Mouse (Mus musculus): ENCODE measurements around the gene Tap2. TPM values are rescaled to one million over a fixed set of nuclear protein-coding genes. Genes with fewer than 3 reads are reported as not detected.

Tap2 gene
- total RNA-seq, 2 experiments from 2014 or later, result 4.8 to 6.3 TPM

GRCm38 (mm10) chr17:34248764-34249163 lies 45.4 kb downstream of the Tap2 start:
- DNase-seq (ENCODE audit: low spot score in 2 of 2), result peak in 1 of 2 experiments; percentile 4

GRCm38 (mm10) chr17:34249361-34249760 lies 46.0 kb downstream of the Tap2 start:
- DNase-seq (ENCODE audit: low spot score in 2 of 2), result no peak

GRCm38 (mm10) chr17:34249878-34250277 lies 46.6 kb downstream of the Tap2 start:
- DNase-seq (ENCODE audit: low spot score in 2 of 2), result peak; percentile 34 to 48

GRCm38 (mm10) chr17:34251666-34252065 lies 48.3 kb downstream of the Tap2 start:
- DNase-seq (ENCODE audit: low spot score in 2 of 2), result no peak

- DNase-seq (ENCODE audit: low spot score in 2 of 2), result no peak
Observed at GRCm38 (mm10) chr17:34256501-34256900, 53.2 kb downstream of the Tap2 start.

GRCm38 (mm10) chr17:34257594-34258375 lies 54.5 kb downstream of the Tap2 start, which contains the start of gene H2-Ab1:
TSS of gene H2-Ab1 (plus strand) at chr17:34257689.
- peak; percentile 90 for DNase-seq (ENCODE audit: low spot score in 2 of 2)

GRCm38 (mm10) chr17:34260551-34260950 lies 57.2 kb downstream of the Tap2 start:
- DNase-seq (ENCODE audit: low spot score in 2 of 2), result no peak

GRCm38 (mm10) chr17:34261502-34261901 lies 58.2 kb downstream of the Tap2 start:
- peak; percentile 77 to 81 for DNase-seq (ENCODE audit: low spot score in 2 of 2)

GRCm38 (mm10) chr17:34263068-34263467 lies 59.7 kb downstream of the Tap2 start:
- peak; percentile 76 to 83 for DNase-seq (ENCODE audit: low spot score in 2 of 2)

- no peak for DNase-seq (ENCODE audit: low spot score in 2 of 2)
Observed at GRCm38 (mm10) chr17:34263811-34264371, 60.6 kb downstream of the Tap2 start.

GRCm38 (mm10) chr17:34264452-34265351 lies 61.4 kb downstream of the Tap2 start:
- DNase-seq (ENCODE audit: low spot score in 2 of 2), result no peak

Other genes starting within 250 kb of the Tap2 start
- gene Vps52, start 247.7 kb upstream of the Tap2 start, total RNA-seq (2021), result 10 to 100 TPM; 80.4 to 81.7 TPM
- 100 to 1,000 TPM; 453 to 457 TPM for gene Rps18, start 247.5 kb upstream of the Tap2 start, total RNA-seq (2021)
- gene H2-K1, start 203.2 kb upstream of the Tap2 start, total RNA-seq (2021), result 10 to 100 TPM; 11.1 to 14.3 TPM
- gene Ring1, start 178.8 kb upstream of the Tap2 start, total RNA-seq (2021), result 10 to 100 TPM; 27.8 to 34.2 TPM
- 10 to 100 TPM; 48.6 to 51.6 TPM for gene H2-Ke6, start 175.5 kb upstream of the Tap2 start, total RNA-seq (2021)
- 100 to 1,000 TPM in 1 of 2 experiments, 10 to 100 TPM in 1; 82.8 to 108 TPM for gene Slc39a7, start 171.8 kb upstream of the Tap2 start, total RNA-seq (2021)
- 10 to 100 TPM; 70.1 to 70.2 TPM for gene Rxrb, start 171.7 kb upstream of the Tap2 start, total RNA-seq (2021)
- 10 to 100 TPM; 14.5 to 22.0 TPM for gene Col11a2, start 164.1 kb upstream of the Tap2 start, total RNA-seq (2021)
- under 1 TPM in 1 of 2 experiments, not detected in 1; 0.34 TPM for gene H2-Oa, start 111.2 kb upstream of the Tap2 start, total RNA-seq (2021)
- gene H2-DMa, start 84.0 kb upstream of the Tap2 start, total RNA-seq (2021), result 10 to 100 TPM; 34.4 to 38.6 TPM
- 100 to 1,000 TPM; 252 to 263 TPM for gene Brd2, start 80.9 kb upstream of the Tap2 start, total RNA-seq (2021)
- gene H2-DMb2, start 60.2 kb upstream of the Tap2 start, total RNA-seq (2021), result not detected
- gene H2-DMb1, start 50.5 kb upstream of the Tap2 start, total RNA-seq (2021), result under 1 TPM; 0.69 to 0.91 TPM
- gene Tap1, start 16.0 kb upstream of the Tap2 start, total RNA-seq (2021), result 1 to 10 TPM; 5.1 to 5.2 TPM
- gene Psmb9, start 15.8 kb upstream of the Tap2 start, total RNA-seq (2021), result 1 to 10 TPM; 1.4 to 1.9 TPM
- gene Psmb8, start 5.8 kb upstream of the Tap2 start, total RNA-seq (2021), result 1 to 10 TPM; 2.3 to 4.4 TPM
- under 1 TPM; 0.18 to 0.33 TPM for gene H2-Ob, start 35.4 kb downstream of the Tap2 start, total RNA-seq (2021)
- gene H2-Ab1, start 54.2 kb downstream of the Tap2 start, total RNA-seq (2021), result 1 to 10 TPM; 1.6 to 1.8 TPM
- gene H2-Aa, start 84.3 kb downstream of the Tap2 start, total RNA-seq (2021), result under 1 TPM; 0.64 to 0.69 TPM
- 1 to 10 TPM; 1.3 to 2.3 TPM for gene H2-Eb1, start 102.3 kb downstream of the Tap2 start, total RNA-seq (2021)
- gene H2-Eb2, start 122.1 kb downstream of the Tap2 start, total RNA-seq (2021), result not detected
- gene Btnl2, start 151.3 kb downstream of the Tap2 start, total RNA-seq (2021), result 1 to 10 TPM in 1 of 2 experiments, under 1 TPM in 1; 0.58 to 1.3 TPM
- not detected for gene Btnl1, start 173.6 kb downstream of the Tap2 start, total RNA-seq (2021)
- 1 to 10 TPM; 7.1 to 8.6 TPM for gene BC051142, start 195.3 kb downstream of the Tap2 start, total RNA-seq (2021)